Mouse (Mus musculus) kidney, adult 9 months (tissue): ENCODE results near the gene Chn2.

ENCODE experiments used
- DNase-seq: peaks from one replicate; pipeline ENCODE4 v3.0.0; 2022

Gene Chn2

GRCm38 (mm10) chr6:54204931-54205330 is 165.6 kb downstream of the Chn2 start:
- DNase-seq, result peak; percentile 59

- no peak for DNase-seq
Measured at GRCm38 (mm10) chr6:54205471-54205870, 166.1 kb downstream of the Chn2 start.

- DNase-seq, result no peak
Measured at GRCm38 (mm10) chr6:54206221-54206738, 166.9 kb downstream of the Chn2 start.

DNA sequence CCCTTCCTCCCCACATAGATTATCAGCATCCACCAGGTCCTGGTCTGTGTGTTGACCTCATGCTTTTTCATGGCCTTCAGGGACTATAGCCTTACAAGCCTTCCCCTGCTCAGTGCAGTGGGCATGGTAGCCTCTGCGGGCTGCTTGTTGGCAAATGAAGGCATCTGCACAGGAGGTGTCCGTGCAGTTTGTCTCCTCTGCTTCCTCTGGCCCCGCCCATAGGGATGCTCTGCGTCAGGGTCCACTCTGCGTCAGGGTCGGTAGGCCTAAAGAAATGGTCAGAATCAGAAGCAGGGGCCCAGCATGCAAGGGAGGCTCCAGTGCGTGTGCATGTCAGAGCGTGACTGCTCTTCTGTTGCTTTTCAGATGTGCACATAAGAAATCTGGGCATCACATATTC is 169.4 kb downstream of the Chn2 start:
- DNase-seq, result no peak

- DNase-seq, result no peak
Measured at GRCm38 (mm10) chr6:54210971-54211370, 171.6 kb downstream of the Chn2 start.

DNA sequence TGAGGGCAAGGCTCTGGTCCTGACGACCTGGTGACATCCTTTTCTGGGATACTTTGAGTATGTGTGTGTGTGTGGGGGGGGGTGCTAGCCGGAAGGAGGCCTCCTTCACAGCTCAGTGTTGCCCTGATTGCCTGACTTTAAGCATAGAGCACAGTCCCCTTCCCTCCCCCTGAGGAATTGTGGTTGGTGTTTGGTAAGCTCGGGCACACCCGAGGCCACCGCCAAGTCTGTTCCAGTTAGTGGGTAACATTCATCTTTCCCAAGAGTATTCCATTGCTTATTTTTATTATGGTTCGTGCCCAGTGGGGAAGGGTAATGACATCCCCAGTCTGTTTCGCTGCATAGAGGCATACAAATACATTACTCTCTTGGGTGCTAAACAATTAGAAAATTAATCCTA is 172.6 kb downstream of the Chn2 start:
- DNase-seq, result no peak

DNA sequence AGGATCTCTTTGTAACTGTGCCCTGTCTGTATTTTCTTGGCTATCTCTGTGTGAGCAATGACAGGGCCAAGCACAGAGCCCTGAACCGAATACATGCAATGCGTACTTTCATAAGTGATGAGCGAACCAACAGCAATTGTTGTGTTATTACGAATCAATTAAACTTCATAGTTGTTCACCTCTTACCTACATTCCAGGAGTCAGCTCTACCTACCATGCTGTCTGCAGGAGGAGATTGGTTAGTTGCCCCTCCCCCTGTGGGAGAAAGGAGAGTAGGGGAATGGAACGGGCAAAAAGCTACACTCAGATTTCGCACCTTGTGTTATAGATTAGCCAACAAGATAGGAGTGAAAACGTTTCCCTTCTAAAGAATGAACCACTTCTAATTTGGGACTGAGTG is 174.4 kb downstream of the Chn2 start:
- no peak for DNase-seq

GRCm38 (mm10) chr6:54215636-54216035 is 176.3 kb downstream of the Chn2 start:
- DNase-seq, result no peak

DNA sequence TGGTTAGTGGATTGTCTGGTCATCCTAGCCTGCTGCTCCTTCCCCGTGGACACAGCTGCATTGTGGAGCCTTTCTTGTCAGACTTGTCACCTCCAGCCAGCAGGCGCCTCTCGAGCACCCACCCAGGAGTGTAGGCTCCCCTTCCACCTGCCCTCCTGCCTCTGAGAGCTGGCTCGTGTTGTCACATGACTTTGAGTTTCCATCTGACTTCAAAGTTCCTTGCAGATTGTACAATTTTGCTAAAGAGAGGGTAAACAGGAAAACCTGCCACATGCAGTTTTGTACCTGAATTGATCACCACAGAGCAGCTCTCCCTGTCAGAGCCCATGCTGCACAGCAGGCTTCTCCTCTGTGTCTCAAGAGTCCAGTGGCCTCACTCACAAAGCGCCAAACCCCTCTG is 177.2 kb downstream of the Chn2 start:
- no peak for DNase-seq

GRCm38 (mm10) chr6:54220124-54220523 is 180.8 kb downstream of the Chn2 start:
- no peak for DNase-seq

DNA sequence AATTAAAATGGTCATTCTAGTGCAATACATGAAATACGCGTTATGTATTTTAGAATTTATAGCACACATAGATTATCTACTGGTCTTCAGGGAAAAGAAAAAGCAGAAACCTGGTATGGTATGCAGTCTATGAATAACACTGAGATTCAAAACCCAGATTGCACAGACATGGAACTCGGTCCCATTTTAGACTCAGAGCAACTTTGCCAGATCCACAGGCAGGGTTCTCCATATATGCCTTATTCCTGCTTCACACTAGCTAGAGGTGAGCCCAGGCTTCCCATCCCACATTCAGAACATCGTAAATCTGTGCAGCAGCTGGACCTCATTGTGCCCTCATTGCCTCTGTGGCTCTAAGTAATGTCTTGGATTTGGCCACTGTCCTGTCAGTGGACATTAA is 184.2 kb downstream of the Chn2 start:
- DNase-seq, result no peak

DNA sequence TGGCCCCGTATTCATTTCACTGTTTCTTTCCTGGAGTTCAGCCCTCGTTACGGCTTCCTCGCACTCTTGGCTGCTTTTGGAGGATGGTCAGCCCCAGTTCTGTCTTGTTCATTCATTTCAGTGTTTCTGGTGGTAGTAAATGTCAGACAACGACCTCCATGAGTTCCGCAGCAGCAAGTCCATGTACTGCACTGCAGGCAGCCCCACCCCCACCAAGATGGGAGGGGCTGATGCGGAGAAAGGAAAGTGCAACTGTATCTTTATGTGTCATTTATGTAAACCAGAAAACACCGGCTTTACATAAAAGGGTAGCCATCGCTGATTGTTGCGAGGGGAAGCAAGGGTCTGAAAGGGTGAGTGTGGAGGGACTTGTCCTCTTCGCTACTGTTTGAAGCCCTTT is 185.0 kb downstream of the Chn2 start:
- no peak for DNase-seq

DNA sequence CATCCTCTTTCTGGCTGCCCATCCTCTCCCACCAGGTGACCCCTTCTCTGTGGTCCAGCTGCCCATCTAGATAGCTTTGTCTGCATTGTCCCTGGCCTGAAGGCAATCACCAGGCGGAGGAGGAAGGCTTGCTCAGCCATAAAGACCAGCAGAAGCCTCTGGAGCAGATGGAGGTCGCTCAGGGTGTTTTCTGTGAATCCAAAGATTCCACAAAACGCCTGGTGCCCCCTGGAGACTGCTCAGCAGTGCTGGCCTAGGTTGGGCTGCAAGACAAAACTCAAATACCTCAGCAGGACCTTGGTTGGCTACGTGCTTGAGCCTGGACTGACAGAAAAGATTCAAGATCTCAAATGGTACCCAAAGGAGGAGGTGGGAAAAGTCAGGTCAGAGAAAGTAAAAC is 186.0 kb downstream of the Chn2 start:
- DNase-seq, result no peak

DNA sequence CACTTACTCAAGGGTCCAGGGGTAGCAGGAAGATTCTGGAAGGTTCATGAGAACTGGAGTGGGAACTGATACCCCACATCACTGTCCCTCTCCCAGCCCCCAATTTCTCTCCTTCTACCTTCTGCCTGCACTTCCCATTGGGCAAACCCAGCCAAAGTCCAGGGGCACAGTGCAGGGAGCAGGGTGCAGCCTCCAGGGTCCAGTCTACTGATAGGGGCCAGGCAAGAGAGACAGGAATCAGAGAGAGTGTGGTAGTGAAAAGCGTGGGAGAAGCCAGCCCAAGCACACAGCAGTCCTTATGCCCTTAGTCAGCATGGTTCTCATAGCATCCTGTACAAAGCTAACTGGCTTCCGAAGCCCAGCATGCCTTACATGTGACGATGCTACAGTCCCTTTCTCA is 187.7 kb downstream of the Chn2 start:
- no peak for DNase-seq

GRCm38 (mm10) chr6:54228421-54228820 is 189.1 kb downstream of the Chn2 start:
- DNase-seq, result peak; percentile 67

- DNase-seq, result peak; percentile 71
Measured at GRCm38 (mm10) chr6:54228874-54229273, 189.5 kb downstream of the Chn2 start.

- no peak for DNase-seq
Measured at GRCm38 (mm10) chr6:54231769-54232558, 192.6 kb downstream of the Chn2 start.

DNA sequence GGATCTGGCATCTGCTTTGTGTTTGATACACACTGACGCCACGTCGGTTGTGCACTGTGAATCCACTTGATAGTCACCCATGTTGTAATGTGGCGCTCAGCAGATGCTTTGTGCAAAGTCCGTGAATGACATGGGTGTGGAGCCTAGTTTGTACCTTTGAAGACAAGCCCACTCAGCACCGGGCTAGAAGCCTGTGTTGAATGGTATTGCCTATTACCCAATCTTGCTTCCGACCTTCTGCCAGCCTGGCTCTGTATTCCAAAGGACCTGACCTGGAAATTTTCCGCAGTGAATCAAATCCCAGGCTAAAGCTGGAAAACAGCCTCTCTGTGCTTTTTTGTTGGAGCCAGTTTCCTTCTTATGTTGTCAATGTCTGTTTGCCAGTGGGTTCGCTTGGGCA is 197.1 kb downstream of the Chn2 start:
- DNase-seq, result no peak

DNA sequence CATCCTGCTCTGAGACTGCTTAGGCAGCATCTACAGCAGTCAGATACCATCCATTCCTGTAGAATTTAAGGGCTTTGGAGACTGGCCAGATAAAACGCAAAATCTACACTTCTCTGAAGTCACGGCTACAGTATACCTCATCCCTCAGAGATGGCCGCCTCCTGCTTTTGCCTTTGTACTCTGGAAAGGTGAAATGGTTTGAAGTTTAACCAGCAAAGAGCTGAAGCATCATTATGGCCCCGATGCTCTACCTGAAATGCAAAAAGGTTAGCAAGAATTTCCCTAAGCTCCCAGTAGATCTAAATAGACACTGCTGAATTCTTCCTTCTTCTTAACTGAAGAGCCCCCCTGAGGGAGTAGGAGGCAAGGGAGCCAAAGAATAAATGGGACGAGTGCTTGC is 202.4 kb downstream of the Chn2 start:
- peak; percentile 39 for DNase-seq

GRCm38 (mm10) chr6:54242286-54242685 is 202.9 kb downstream of the Chn2 start:
- DNase-seq, result no peak

DNA sequence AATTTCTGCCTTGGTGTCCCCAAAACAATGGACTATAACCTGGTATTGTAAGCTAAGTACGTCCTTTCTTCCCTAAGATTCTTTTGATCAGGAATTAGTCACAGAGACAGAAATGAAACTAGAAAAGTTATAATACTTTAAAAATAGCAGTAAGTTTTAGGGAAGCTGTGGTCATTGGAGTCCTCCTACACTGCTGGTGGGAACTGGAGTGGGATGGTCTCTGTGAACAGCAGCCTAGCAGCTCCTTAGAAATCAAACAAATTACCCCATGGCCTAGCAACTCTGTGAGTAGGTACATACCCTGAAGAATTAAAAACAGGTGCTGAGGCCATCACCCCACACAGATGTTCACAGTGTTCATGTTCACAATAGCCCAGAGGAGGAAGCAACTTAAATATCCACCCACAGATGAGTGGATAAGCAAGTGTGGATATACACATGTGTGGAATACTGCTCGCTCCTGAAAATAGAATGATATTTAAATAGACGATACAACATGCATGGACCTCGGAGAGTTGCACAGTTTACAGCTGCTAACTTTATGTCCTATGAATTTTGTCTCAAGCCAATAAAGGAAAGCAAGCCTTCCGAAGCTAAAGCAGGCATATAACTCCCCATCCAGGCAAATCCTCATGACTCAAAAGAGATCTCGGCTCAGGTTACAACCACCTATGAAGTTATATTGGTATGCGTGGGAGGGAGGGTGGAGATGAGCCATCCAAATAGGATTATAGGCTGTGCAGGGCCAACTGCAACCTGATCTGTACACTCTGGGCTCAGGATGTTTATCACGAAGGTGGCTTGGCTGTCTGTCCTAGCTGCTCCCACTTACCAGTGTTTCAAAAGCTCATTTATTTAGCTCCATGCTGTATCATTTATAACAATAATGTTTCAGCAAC is 209.2 kb downstream of the Chn2 start:
- DNase-seq, result no peak

- peak; percentile 68 for DNase-seq
Measured at GRCm38 (mm10) chr6:54251401-54252191, 212.2 kb downstream of the Chn2 start.

- DNase-seq, result peak; percentile 51
Measured at GRCm38 (mm10) chr6:54253206-54253605, 213.9 kb downstream of the Chn2 start.
